Mouse (Mus musculus) midbrain, postnatal 0 days (tissue): Measurements from ENCODE around the gene Msantd3. TPM values are rescaled to one million over a fixed set of nuclear protein-coding genes. Genes with fewer than 3 reads are reported as not detected.

Source experiments
- ATAC-seq: fragments of 200-750 bp; cut with Nextera tagmentation; 2 replicates; pipeline ENCODE4 v1.8.0; 2017; ENCODE audit warnings: moderate number of reproducible peaks, mild to moderate bottlenecking, moderate TSS enrichment, moderate library complexity; ENCODE audit not compliant: low FRiP score
- DNase-seq: peaks from one replicate; pipeline ENCODE4 v3.0.0-alpha.2; 2015; ENCODE audit warnings: low spot score
- H3K27ac ChIP-seq: fragments of 300-500 bp; sonication (generic); 2 replicates; pipeline ENCODE4 v1.5.1; 2014; ENCODE audit warnings: low read depth, mild to moderate bottlenecking, low read length, mixed read lengths
- H3K27me3 ChIP-seq: fragments of 300-500 bp; sonication (generic); 2 replicates; pipeline ENCODE4 v1.6.1; 2014; ENCODE audit warnings: low read length, control low read depth, mixed read lengths; ENCODE audit not compliant: insufficient read depth
- H3K36me3 ChIP-seq: fragments of 300-500 bp; sonication (generic); 2 replicates; pipeline ENCODE4 v1.6.1; 2014; ENCODE audit warnings: low read length, control low read depth, mixed read lengths; ENCODE audit not compliant: insufficient read depth
- H3K4me1 ChIP-seq: fragments of 300-500 bp; sonication (generic); 2 replicates; pipeline ENCODE4 v1.6.1; 2014; ENCODE audit warnings: mild to moderate bottlenecking, control low read depth, antibody characterized with exemption, low read length, mixed read lengths; ENCODE audit not compliant: insufficient read depth
- H3K4me2 ChIP-seq: fragments of 300-500 bp; sonication (generic); 2 replicates; pipeline ENCODE4 v1.6.1; 2014; ENCODE audit warnings: low read depth, mild to moderate bottlenecking, low read length, mixed read lengths; ENCODE audit not compliant: poor library complexity, severe bottlenecking
- H3K4me3 ChIP-seq: fragments of 300-500 bp; sonication (generic); 2 replicates; pipeline ENCODE4 v1.5.1; 2014; ENCODE audit warnings: low read depth, mild to moderate bottlenecking, low read length, moderate library complexity
- H3K9ac ChIP-seq: fragments of 300-500 bp; sonication (generic); replicated peaks from 2 replicates; pipeline ENCODE4 v1.6.1; 2014; ENCODE audit warnings: mild to moderate bottlenecking, low read length, moderate library complexity, mixed read lengths; ENCODE audit not compliant: poor library complexity, severe bottlenecking
- H3K9me3 ChIP-seq: fragments of 300-500 bp; sonication (generic); 2 replicates; pipeline ENCODE4 v1.6.1; 2016; ENCODE audit warnings: low read length, control low read depth
- CTCF ChIP-seq: IDR thresholded peaks from 2 replicates; pipeline ENCODE4 v1.5.1; 2016; ENCODE audit warnings: antibody characterized with exemption, mild to moderate bottlenecking
- WGBS: fragments of 180-500 bp; shearing (Covaris S2); extraction: QIAGEN DNeasy Blood & Tissue Kit; methylation state at CpG from one replicate; pipeline ENCODE4 v1.1.7; 2014; 5-methylcytosine and 5-hydroxymethylcytosine counted together
- polyA plus RNA-seq: library from polyadenylated mRNA; unstranded; fragments of >200 nt; fragmentation: Nextera tagmentation; extraction: Ambion mirVana; gene quantifications from 2 replicates; pipeline ENCODE4 v1.2.1, GENCODE M21; 2015
- total RNA-seq: library from RNA; depleted of rRNA; stranded (reverse); fragments of >200 nt; gene quantifications from 2 replicates; pipeline ENCODE4 v1.2.3, GENCODE M21; 2014

The Msantd3 gene
- total and polyA plus RNA-seq, 2 experiments from 2014 or later: 27.0 to 30.3 TPM

DNA sequence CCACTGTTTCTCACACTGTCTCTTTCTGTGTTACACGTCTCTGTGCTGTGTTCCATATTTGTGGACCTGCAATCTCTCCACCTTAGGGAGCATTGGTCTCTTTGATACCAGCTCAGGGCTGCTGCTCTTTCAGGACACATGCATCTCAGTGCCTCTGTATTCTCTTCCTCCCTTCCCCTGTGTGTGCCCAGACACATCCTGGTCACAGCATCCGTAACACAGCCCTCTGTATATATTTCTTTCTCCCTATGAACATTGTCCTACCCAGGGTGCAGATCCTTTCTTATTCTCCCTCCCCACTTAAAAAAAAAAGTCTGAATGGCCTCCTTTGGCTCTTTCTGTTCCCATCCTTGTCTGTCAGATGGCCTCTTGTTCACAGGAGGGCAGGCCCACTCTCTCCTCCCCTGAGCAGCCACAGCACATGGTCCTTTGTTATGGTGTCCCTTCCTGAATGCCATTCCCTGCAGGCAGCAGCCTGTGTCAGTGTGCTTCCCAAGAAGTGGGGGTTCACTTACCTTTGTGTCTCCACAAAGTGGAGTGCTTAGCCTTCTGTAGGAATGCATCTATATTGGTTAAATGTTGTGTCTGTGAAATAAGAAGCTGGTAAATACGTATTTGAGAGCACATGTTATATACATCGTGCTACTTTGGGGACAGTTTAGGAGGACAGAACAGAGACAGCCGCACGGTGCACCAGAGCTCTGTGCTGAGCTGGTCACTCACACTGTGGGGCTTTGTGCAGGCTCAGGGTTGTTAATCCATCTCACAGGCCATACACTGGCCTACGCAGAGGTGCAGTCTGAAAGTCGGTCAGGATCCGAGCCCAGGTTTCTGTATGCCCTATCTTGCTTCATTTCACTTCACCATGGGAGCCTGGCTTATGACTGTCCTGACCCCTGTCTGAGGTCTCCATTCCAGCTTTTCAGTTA, 7.1 kb downstream of the Msantd3 start:
- Histone ChIP-seq H3K4me2 (no peak overlapping the region), H3K4me1 (peaks cover 16% of the 10 kb centered on the region; the same call in 1 of the 2 replicates), H3K9ac (no peak overlapping the region), H3K36me3 (no peaks in the 10 kb centered on the region), H3K4me3 (no peak overlapping the region), H3K9me3 (no peaks in the 10 kb centered on the region), H3K27me3 (no peaks in the 10 kb centered on the region), H3K27ac (no peak overlapping the region)
- WGBS: 29% methylated on average over 9 of the region's 9 CpGs
- no peak for TF ChIP-seq CTCF
- DNase-seq: no peak
- peak; percentile 56; the same call in 1 of the 2 replicates for ATAC-seq

DNA sequence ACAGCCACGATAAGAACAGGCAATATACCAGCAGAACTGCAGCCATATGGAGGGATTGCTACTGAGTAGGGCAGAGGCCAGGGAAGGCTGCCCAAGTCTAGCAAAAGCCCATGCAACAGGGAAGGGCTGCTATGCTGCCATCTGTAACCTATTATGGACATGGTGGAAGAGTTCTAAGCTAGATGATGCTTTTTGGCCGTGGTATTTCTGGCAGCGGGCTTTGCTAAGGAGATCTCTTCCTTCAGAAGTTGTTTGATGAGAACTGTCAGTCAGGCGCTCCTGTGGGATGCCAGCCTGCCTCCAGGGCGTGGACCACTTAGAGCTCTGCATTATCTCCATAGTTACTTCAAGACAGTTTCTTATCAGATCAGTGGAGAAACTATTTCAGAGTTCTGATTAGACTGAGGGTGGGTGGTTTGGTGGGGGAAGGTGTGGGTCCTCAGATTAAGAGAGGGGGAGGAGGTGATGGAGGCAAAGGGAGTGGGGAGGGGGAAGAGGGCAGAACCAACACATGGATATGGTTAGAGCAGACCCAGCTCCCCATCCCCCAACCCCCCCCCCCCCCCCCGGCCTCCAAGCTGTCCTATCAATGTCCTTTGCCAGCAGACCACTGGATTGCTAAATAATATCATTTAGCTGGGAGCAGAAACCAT, 8.8 kb downstream of the Msantd3 start:
- Histone ChIP-seq H3K9ac (no peak overlapping the region), H3K4me3 (no peak overlapping the region), H3K9me3 (no peaks in the 10 kb centered on the region), H3K4me2 (no peak overlapping the region), H3K36me3 (peaks cover 12% of the 10 kb centered on the region), H3K27ac (no peak overlapping the region), H3K27me3 (no peaks in the 10 kb centered on the region), H3K4me1 (peaks cover 16% of the 10 kb centered on the region; the same call in 1 of the 2 replicates)
- WGBS: 40% methylated on average over 6 of the region's 6 CpGs
- ATAC-seq (no peak), DNase-seq (peak; percentile 60)
- no peak for TF ChIP-seq CTCF

DNA sequence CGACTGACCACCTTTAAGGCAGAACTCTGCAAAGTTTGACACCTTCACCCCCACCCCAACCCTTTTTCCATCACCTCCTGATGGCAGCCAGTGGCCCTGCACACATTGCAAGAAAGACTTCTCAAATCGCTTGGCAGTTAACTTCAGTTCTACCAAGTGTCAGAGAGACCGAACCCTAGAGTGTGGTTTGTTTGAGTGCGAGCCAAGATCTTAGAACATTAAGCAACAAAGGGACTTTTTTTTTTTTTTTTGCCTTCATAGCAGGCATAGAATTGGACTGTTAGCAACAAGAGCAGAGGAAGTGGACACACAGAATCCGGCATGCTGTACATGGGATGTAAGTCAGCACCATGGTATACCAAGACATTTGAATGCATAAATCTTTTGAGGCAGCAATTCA, 9.9 kb downstream of the Msantd3 start:
- Histone ChIP-seq H3K4me1 (peaks cover 16% of the 10 kb centered on the region; the same call in 1 of the 2 replicates), H3K9me3 (no peaks in the 10 kb centered on the region), H3K36me3 (peaks cover 18% of the 10 kb centered on the region), H3K4me3 (no peak overlapping the region), H3K27me3 (no peaks in the 10 kb centered on the region), H3K9ac (no peak overlapping the region), H3K27ac (no peak overlapping the region), H3K4me2 (no peak overlapping the region)
- no peak for TF ChIP-seq CTCF
- DNase-seq: no peak
- no peak for ATAC-seq
- WGBS: 73% methylated on average over 5 of the region's 5 CpGs

DNA sequence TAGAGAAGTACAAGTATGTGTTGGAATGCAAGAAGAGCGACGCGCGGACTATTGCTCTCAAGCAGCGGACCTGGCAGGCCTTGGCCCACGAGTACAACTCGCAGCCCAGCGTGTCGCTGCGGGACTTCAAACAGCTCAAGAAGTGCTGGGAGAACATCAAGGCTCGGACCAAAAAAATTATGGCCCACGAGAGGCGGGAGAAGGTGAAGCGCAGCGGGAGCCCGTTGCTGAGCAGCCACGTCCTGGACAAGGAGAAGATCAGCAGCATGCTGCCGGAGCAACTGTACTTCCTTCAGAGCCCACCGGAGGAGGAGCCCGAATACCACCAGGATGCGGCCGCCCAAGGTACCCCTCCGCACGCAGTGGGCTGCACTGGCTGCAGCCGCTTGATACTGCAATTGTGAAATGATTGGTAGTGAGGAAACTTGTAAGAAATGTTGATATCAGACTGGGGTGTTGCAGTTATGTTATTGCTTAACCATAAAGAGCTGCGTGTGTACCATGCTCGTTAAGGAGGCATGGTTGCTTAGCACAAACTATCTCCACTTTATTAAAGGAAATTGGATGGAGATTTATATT, 12.8 kb downstream of the Msantd3 start:
- no peak for ATAC-seq
- DNase-seq: no peak

DNA sequence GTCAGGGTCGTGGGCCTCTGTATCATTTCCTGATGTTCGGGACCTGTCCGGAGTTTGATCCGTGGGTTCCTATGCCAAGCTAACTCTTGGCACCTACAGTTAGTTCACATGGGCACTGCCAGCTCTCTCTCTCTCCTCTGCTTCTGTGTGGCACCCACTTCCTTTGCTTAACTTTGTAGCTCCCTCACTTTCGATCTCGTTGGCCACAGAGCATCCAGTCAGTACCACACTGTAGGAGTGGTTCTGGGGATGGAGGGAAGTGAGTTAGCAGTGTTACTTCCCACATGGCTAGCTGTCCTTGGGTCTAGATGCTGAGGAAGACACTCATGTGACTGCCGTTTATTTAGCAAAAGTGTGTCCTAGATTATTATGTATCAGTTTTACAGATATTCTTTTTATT, 14.4 kb downstream of the Msantd3 start:
- H3K27me3 ChIP-seq: no peaks in the 10 kb centered on the region

More for the DNA sequence above, 12.8 kb downstream of the Msantd3 start:
- H3K9me3 ChIP-seq: no peaks in the 10 kb centered on the region
- no peak overlapping the region for H3K4me3 ChIP-seq
- H3K9ac ChIP-seq: no peak overlapping the region
- no peak overlapping the region for H3K4me2 ChIP-seq
- 95% methylated on average over 27 of the region's 27 CpGs for WGBS
- no peaks in the 10 kb centered on the region for H3K27me3 ChIP-seq
- TF ChIP-seq CTCF: no peak
- H3K36me3 ChIP-seq: peaks cover 23% of the 10 kb centered on the region
- peaks cover 7% of the 10 kb centered on the region; the same call in 1 of the 2 replicates for H3K4me1 ChIP-seq
- H3K27ac ChIP-seq: no peak overlapping the region

More for the DNA sequence above, 14.4 kb downstream of the Msantd3 start:
- ATAC-seq: no peak
- 88% methylated on average over 7 of the region's 7 CpGs for WGBS
- H3K9ac ChIP-seq: no peak overlapping the region
- no peak overlapping the region for H3K4me2 ChIP-seq
- no peaks in the 10 kb centered on the region for H3K9me3 ChIP-seq
- no peaks in the 10 kb centered on the region for H3K4me1 ChIP-seq
- H3K4me3 ChIP-seq: no peak overlapping the region
- no peak overlapping the region for H3K27ac ChIP-seq
- H3K36me3 ChIP-seq: peaks cover 23% of the 10 kb centered on the region
- TF ChIP-seq CTCF: no peak
- no peak for DNase-seq
